Mouse (Mus musculus) left cerebral cortex, postnatal 10 days (tissue): Measurements from ENCODE around the gene Opn3. TPM values are rescaled to one million over a fixed set of nuclear protein-coding genes. Genes with fewer than 3 reads are reported as not detected.

ENCODE experiments used
- DNase-seq, 2 experiments: peaks; one replicate each; pipeline ENCODE4 v3.0.0; 2021 to 2022; ENCODE audit warnings: low spot score in 2 of 2, mixed read lengths in 1 of 2; ENCODE audit errors: extremely low spot score in 1 of 2
- intact Hi-C: fragments of 180-260 bp; cut with DNase I; formaldehyde crosslinking; loops from one replicate; pipeline ENCODE4 v1.15.1; 2025
- total RNA-seq, 2 experiments: library from RNA; stranded (reverse); gene quantifications; 2 replicates each; pipeline ENCODE4 v1.2.3; 2021

The Opn3 gene
- total RNA-seq, 2 experiments from 2014 or later, result 12.0 to 17.8 TPM

GRCm38 (mm10) chr1:175619814-175620431, 72.7 kb downstream of the Opn3 start, which contains the start of gene Kmo:
Gene Kmo (plus strand): TSS chr1:175620381.
- intact Hi-C loops, result no loop called here

GRCm38 (mm10) chr1:175614992-175615391, 77.6 kb downstream of the Opn3 start:
- intact Hi-C loops, result no loop called here
- no peak for DNase-seq

More at GRCm38 (mm10) chr1:175619814-175620431, 72.7 kb downstream of the Opn3 start, which contains the start of gene Kmo:
- no peak for DNase-seq

Other genes starting within 250 kb of the Opn3 start
- 100 to 1,000 TPM; 104 to 110 TPM for gene Rgs7, start 200.3 kb downstream of the Opn3 start, total RNA-seq
- not detected for gene Kmo, start 72.4 kb downstream of the Opn3 start, total RNA-seq
- 10 to 100 TPM; 86.1 to 91.7 TPM for gene Fh1, start 67.1 kb downstream of the Opn3 start, total RNA-seq
- 10 to 100 TPM; 15.9 to 20.2 TPM for gene Chml, start 125 bp upstream of the Opn3 start, total RNA-seq
- gene Wdr64, start 5.8 kb upstream of the Opn3 start, total RNA-seq, result not detected
- 1 to 10 TPM; 2.0 to 3.4 TPM for gene Exo1, start 187.8 kb upstream of the Opn3 start, total RNA-seq
- not detected for gene Gm38100, start 227.6 kb upstream of the Opn3 start, total RNA-seq